Mouse (Mus musculus) testis, adult 2 months (tissue): ENCODE measurements around the gene Rbm20.

Source experiments
- CTCF ChIP-seq: fragments of 200-500 bp; IDR thresholded peaks from 2 replicates; pipeline ENCODE4 v1.5.1; 2012; ENCODE audit warnings: low read depth, mild to moderate bottlenecking, inconsistent platforms, low read length, moderate library complexity; ENCODE audit not compliant: control insufficient read depth, insufficient read depth, insufficient replicate concordance
- POLR2A ChIP-seq: fragments of 200-500 bp; IDR thresholded peaks from 2 replicates; pipeline ENCODE4 v1.6.1; 2012; ENCODE audit warnings: low read depth, mild to moderate bottlenecking, inconsistent platforms, low read length, moderate library complexity; ENCODE audit not compliant: control insufficient read depth

DNA sequence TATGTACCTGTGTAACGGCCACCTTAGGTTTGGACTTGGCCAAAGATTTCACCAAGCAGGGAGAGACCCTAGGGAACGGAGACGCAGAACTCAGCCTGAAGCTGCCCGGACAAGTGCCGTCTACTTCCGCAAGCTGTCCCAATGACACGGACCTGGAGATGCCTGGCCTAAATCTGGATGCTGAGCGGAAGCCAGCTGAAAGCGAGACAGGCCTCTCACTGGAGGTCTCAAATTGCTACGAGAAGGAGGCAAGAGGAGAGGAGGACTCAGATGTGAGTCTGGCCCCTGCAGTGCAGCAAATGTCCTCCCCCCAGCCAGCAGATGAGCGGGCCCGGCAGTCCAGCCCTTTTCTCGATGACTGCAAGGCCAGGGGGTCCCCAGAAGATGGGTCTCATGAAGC is 174.2 kb downstream of the Rbm20 start:
- no peak for TF ChIP-seq POLR2A
- TF ChIP-seq CTCF, result no peak
